Mouse (Mus musculus) kidney, adult 8-10 months (tissue): ENCODE data around the gene Prkag3.
A peak's percentile ranks its signal among the peaks of the same experiment; 100 is the strongest.

Experiments used
- DNase-seq, 2 experiments: peaks; one replicate each; pipeline ENCODE4 v3.0.0; 2022

The Prkag3 gene

GRCm38 (mm10) chr1:74754175-74754785 is 5.3 kb upstream of the Prkag3 start:
- DNase-seq, result peak; percentile 38 to 49

- no peak for DNase-seq
Measured at GRCm38 (mm10) chr1:74753266-74753974, 4.4 kb upstream of the Prkag3 start.

GRCm38 (mm10) chr1:74752833-74753232 is 3.8 kb upstream of the Prkag3 start:
- no peak for DNase-seq

GRCm38 (mm10) chr1:74752150-74752549 is 3.1 kb upstream of the Prkag3 start:
- DNase-seq, result no peak

GRCm38 (mm10) chr1:74750683-74751082 is 1.7 kb upstream of the Prkag3 start:
- peak; percentile 90 to 94 for DNase-seq

- DNase-seq, result peak; percentile 80 to 83
Measured at GRCm38 (mm10) chr1:74749301-74749700, 280 bp upstream of the Prkag3 start.

- no peak for DNase-seq
Measured at GRCm38 (mm10) chr1:74747335-74747734, 1.7 kb downstream of the Prkag3 start.

- no peak for DNase-seq
Measured at GRCm38 (mm10) chr1:74740846-74741245, 8.2 kb downstream of the Prkag3 start.

- no peak for DNase-seq
Measured at GRCm38 (mm10) chr1:74737500-74737899, 11.5 kb downstream of the Prkag3 start.

GRCm38 (mm10) chr1:74736977-74737376 is 12.0 kb downstream of the Prkag3 start:
- DNase-seq, result no peak

- no peak for DNase-seq
Measured at GRCm38 (mm10) chr1:74728446-74728845, 20.6 kb downstream of the Prkag3 start.

GRCm38 (mm10) chr1:74726674-74727073 is 22.3 kb downstream of the Prkag3 start:
- no peak for DNase-seq

GRCm38 (mm10) chr1:74726114-74726513 is 22.9 kb downstream of the Prkag3 start:
- DNase-seq, result no peak

GRCm38 (mm10) chr1:74723748-74724147 is 25.3 kb downstream of the Prkag3 start:
- DNase-seq, result peak in 1 of 2 experiments; percentile 49

- no peak for DNase-seq
Measured at GRCm38 (mm10) chr1:74721657-74722056, 27.4 kb downstream of the Prkag3 start.

GRCm38 (mm10) chr1:74719281-74719680 is 29.7 kb downstream of the Prkag3 start:
- DNase-seq, result no peak

- DNase-seq, result no peak
Measured at GRCm38 (mm10) chr1:74718113-74718512, 30.9 kb downstream of the Prkag3 start.

- no peak for DNase-seq
Measured at GRCm38 (mm10) chr1:74715886-74716285, 33.1 kb downstream of the Prkag3 start.

GRCm38 (mm10) chr1:74715468-74715867 is 33.6 kb downstream of the Prkag3 start:
- no peak for DNase-seq

- DNase-seq, result no peak
Measured at GRCm38 (mm10) chr1:74714967-74715366, 34.1 kb downstream of the Prkag3 start.

- DNase-seq, result no peak
Measured at GRCm38 (mm10) chr1:74713859-74714730, 34.9 kb downstream of the Prkag3 start.

- peak; percentile 70 to 81 for DNase-seq
Measured at GRCm38 (mm10) chr1:74713099-74713858, 35.7 kb downstream of the Prkag3 start, which contains the start of gene Cyp27a1. Gene Cyp27a1, plus strand, starts transcription at chr1:74713574.
